Mouse (Mus musculus) ES-Bruce4 (cell line): ENCODE measurements around the gene Gm36210.

ENCODE experiments used
- EP300 ChIP-seq: IDR thresholded peaks from 2 replicates; pipeline ENCODE4 v1.6.1; 2011; ENCODE audit warnings: low read depth, low read length; ENCODE audit not compliant: insufficient read depth
- POLR2A ChIP-seq: IDR thresholded peaks from one replicate; pipeline ENCODE4 v1.8.1; 2011; ENCODE audit warnings: low read length; ENCODE audit not compliant: insufficient read depth

- TF ChIP-seq POLR2A (no peak), EP300 (no peak)
Measured at GRCm38 (mm10) chr7:4898851-4899648, 7.3 kb downstream of the Gm36210 start.
